Mouse (Mus musculus): ENCODE results near the gene Tspan10.

GRCm38 (mm10) chr11:120464365-120464764 lies 21.9 kb downstream of the Tspan10 start:
- TF ChIP-seq POLR2A (IDR thresholded peaks at IDR 0.05; ENCODE audit: extremely low read depth, insufficient read depth, low read length): no peak
- TF ChIP-seq CTCF (IDR thresholded peaks at IDR 0.05; ENCODE audit: extremely low read depth, insufficient read depth, low read length): no peak

Measured in cortical plate, adult 2 months (tissue).